Mouse (Mus musculus): ENCODE data around the gene Eif4ebp2. TPM values are rescaled to one million over a fixed set of nuclear protein-coding genes. Genes with fewer than 3 reads are reported as not detected.

Eif4ebp2 gene
- polyA plus RNA-seq, 1 experiment from 2014 or later = 83.2 TPM

DNA sequence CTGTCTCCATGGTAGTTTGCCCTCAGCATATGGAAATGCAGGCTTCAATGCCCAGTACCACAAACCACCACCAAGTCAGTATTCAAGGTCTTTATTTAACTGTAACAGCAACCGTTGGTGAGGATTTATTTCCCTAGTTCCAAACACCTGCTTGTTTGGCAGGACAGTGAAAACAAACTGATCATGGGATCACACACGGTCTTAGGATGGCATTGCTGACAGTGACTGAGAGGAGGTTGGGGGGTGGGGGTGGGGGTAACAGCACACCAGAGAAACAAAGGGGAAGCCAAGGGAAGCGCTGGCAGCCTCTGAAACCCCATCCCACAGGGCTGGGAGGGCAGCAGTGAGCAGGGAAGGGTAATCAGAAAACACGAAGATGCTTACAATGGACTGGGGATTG lies 24.0 kb downstream of the Eif4ebp2 start:
- Histone ChIP-seq H3K27me3 (no peaks in the 10 kb centered on the region), H3K4me1 (replicated peaks) (peaks cover 10% of the 10 kb centered on the region), H3K9ac (replicated peaks) (no peak overlapping the region), H3K4me2 (replicated peaks) (no peak overlapping the region), H3K27ac (no peak overlapping the region), H3K36me3 (peaks cover 33% of the 10 kb centered on the region), H3K4me3 (replicated peaks) (no peak overlapping the region), H3K9me3 (no peaks in the 10 kb centered on the region)
- ATAC-seq = no peak
- WGBS = 48% methylated on average over 4 of the region's 4 CpGs

DNA sequence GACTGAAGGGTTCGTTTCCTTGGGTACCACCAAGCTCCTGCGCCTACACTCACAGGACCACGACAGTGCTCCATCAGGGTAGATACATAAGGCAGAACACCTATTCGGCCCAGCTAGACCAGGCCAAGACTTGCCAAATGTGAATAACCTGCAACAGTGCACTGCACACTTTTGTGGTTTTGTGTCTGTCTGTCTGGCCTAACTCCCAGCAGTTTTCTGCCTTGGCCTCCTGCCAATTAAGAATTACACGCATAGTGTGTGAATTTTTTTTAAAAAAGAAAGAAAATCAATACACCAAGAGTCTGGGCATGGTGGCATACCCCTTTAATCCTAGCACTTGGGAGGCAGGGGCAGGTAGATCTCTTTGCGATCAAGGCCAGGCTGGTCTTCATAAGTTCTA lies 24.5 kb downstream of the Eif4ebp2 start:
- Histone ChIP-seq H3K4me2 (replicated peaks) (no peak overlapping the region), H3K27me3 (no peaks in the 10 kb centered on the region), H3K4me1 (replicated peaks) (peaks cover 10% of the 10 kb centered on the region), H3K36me3 (peaks cover 29% of the 10 kb centered on the region), H3K27ac (no peak overlapping the region), H3K9me3 (no peaks in the 10 kb centered on the region), H3K9ac (replicated peaks) (no peak overlapping the region), H3K4me3 (replicated peaks) (no peak overlapping the region)
- 90% methylated on average over 6 of the region's 6 CpGs for WGBS
- no peak for ATAC-seq

DNA sequence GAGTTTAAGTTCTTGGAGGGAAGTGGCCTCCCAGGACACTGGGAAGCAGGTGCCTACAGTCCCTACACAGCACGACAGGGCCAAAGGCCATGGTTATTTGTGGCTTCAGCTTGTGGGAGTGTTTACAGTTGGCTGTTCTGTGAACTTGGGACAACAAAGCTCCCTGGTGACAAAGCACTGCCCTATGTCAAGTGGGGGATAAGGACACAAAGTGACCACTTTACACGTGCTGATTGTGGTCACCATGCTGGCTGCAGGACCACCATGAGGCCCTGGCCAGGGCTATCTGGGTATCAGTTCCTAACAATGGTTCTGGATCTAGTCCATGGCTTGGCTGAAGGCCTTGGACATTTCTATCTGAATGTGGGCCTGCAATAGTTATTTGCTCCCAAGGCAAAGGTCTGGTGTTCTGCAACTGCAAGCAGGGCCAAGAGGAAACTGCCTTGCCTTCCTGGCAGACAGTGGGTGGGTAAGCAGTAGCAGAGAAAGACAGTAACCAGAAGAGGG lies 26.2 kb downstream of the Eif4ebp2 start:
- H3K27ac ChIP-seq = no peak overlapping the region
- H3K9ac ChIP-seq (replicated peaks) = no peak overlapping the region
- H3K4me3 ChIP-seq (replicated peaks) = no peak overlapping the region
- peaks cover 19% of the 10 kb centered on the region for H3K36me3 ChIP-seq
- no peaks in the 10 kb centered on the region for H3K27me3 ChIP-seq
- H3K9me3 ChIP-seq = no peaks in the 10 kb centered on the region
- peaks cover 10% of the 10 kb centered on the region for H3K4me1 ChIP-seq (replicated peaks)
- ATAC-seq = no peak
- no peak overlapping the region for H3K4me2 ChIP-seq (replicated peaks)
- 68% methylated on average over 2 of the region's 2 CpGs for WGBS

DNA sequence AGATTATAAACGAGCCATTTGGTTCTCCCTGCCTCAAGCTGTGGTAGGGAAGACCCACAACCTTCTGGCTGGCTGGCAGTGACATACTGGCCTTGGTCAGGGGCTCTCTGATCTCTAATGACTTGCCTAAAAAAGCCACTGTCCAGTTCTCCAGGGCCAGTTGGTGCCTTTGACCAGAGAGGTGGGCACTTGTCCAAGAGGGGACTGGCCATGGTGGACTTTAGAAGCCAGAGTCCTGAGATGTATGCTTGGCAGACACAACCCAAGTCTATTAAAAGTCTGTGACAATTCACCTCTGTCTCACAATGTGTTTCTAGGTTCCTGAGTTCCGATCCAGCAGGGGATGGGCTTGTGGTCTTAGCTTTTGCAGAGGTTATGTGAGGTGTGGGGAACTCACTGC lies 27.4 kb downstream of the Eif4ebp2 start:
- 84% methylated on average over 2 of the region's 2 CpGs for WGBS
- Histone ChIP-seq H3K27ac (no peak overlapping the region), H3K27me3 (peaks cover 7% of the 10 kb centered on the region)

DNA sequence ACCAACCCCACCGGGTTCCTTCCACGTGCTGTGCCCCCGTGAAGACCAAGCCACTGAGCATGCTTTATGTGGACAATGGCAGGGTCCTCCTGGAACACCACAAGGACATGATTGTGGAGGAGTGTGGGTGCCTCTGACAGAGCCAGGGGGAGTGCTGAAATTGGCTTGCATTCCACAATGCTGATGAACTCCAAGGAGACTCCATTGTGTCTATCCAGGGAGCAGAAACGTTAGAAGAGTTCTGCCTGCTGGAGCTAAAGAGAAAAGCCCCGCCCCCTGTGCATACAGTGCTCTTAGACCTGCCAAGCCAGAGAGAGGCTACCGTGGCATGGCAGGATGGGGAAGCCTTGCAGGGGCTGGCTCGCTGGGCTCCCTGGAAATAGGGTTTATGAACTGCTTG lies 28.0 kb downstream of the Eif4ebp2 start:
- Histone ChIP-seq H3K4me3 (replicated peaks) (no peak overlapping the region), H3K27ac (no peak overlapping the region), H3K36me3 (peaks cover 1% of the 10 kb centered on the region), H3K9me3 (no peaks in the 10 kb centered on the region), H3K9ac (replicated peaks) (no peak overlapping the region), H3K27me3 (peaks cover 12% of the 10 kb centered on the region), H3K4me2 (replicated peaks) (no peak overlapping the region), H3K4me1 (replicated peaks) (peaks cover 10% of the 10 kb centered on the region)
- WGBS = 28% methylated on average over 7 of the region's 7 CpGs
- peak; percentile 55 for ATAC-seq

More for the DNA sequence above, 27.4 kb downstream of the Eif4ebp2 start:
- H3K4me2 ChIP-seq (replicated peaks) = no peak overlapping the region
- peaks cover 10% of the 10 kb centered on the region for H3K4me1 ChIP-seq (replicated peaks)
- peaks cover 7% of the 10 kb centered on the region for H3K36me3 ChIP-seq
- H3K9ac ChIP-seq (replicated peaks) = no peak overlapping the region
- ATAC-seq = no peak
- no peaks in the 10 kb centered on the region for H3K9me3 ChIP-seq
- H3K4me3 ChIP-seq (replicated peaks) = no peak overlapping the region

DNA sequence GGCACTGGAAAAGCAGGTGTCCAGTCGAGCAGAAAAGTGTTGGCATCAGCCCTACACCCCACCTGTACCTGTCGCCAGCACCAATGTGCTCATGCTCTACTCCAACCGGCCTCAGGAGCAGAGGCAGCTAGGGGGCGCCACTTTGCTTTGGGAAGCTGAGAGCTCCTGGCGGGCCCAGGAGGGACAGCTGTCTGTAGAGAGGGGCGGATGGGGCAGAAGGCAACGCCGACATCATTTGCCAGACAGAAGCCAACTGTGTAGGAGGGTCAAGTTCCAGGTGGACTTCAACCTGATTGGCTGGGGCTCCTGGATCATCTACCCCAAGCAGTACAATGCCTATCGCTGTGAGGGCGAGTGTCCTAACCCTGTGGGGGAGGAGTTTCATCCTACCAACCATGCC lies 29.2 kb downstream of the Eif4ebp2 start:
- no peaks in the 10 kb centered on the region for H3K36me3 ChIP-seq
- peaks cover 10% of the 10 kb centered on the region for H3K4me1 ChIP-seq (replicated peaks)
- peaks cover 24% of the 10 kb centered on the region for H3K27me3 ChIP-seq
- H3K4me3 ChIP-seq (replicated peaks) = no peak overlapping the region
- H3K27ac ChIP-seq = no peak overlapping the region
- H3K4me2 ChIP-seq (replicated peaks) = no peak overlapping the region
- no peak for ATAC-seq
- 44% methylated on average over 10 of the region's 10 CpGs for WGBS
- H3K9me3 ChIP-seq = no peaks in the 10 kb centered on the region
- H3K9ac ChIP-seq (replicated peaks) = no peak overlapping the region

DNA sequence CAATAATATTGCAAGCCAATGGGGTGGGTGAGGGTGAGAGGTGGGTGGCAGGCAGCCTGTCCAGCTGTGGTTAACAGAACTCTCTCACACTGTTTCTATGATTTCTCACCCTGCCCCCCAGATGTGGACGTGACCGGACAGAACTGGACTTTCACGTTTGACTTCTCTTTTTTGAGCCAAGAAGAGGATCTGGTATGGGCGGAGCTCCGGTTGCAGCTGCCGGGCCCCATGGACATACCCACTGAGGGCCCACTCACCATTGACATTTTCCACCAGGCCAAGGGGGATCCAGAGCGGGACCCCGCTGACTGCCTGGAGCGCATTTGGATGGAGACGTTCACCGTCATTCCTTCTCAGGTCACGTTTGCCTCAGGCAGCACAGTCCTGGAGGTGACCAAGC lies 29.6 kb downstream of the Eif4ebp2 start:
- Histone ChIP-seq H3K9me3 (no peaks in the 10 kb centered on the region), H3K4me2 (replicated peaks) (no peak overlapping the region), H3K27ac (no peak overlapping the region), H3K36me3 (no peaks in the 10 kb centered on the region), H3K27me3 (peaks cover 29% of the 10 kb centered on the region), H3K4me1 (replicated peaks) (peaks cover 14% of the 10 kb centered on the region), H3K9ac (replicated peaks) (no peak overlapping the region), H3K4me3 (replicated peaks) (no peak overlapping the region)
- ATAC-seq = no peak
- 87% methylated on average over 12 of the region's 12 CpGs for WGBS

DNA sequence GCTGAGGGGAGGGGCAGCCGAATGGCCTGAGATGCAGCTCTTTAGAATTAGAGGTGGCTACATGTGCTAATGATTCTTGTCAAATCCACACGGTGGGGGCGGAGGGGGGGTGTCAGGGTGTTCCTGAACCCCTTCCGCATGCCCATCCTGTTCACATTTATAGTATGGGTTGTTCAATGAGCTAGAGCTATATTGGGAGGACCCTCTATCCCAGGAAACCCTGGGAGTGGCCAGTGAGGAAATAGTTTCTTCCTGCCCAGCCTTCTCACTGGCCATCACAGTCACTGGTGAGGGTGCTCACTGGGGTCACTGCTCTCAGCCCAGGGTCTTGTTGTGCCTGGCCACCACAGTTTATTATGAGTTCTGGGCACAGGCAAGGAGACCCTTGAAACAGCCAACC lies 32.5 kb downstream of the Eif4ebp2 start:
- Histone ChIP-seq H3K9me3 (no peaks in the 10 kb centered on the region), H3K4me2 (replicated peaks) (no peak overlapping the region), H3K36me3 (no peaks in the 10 kb centered on the region), H3K9ac (replicated peaks) (no peak overlapping the region), H3K4me3 (replicated peaks) (no peak overlapping the region), H3K27me3 (peaks cover 54% of the 10 kb centered on the region), H3K27ac (no peak overlapping the region), H3K4me1 (replicated peaks) (peaks cover 14% of the 10 kb centered on the region)
- no peak for ATAC-seq
- 78% methylated on average over 4 of the region's 4 CpGs for WGBS

DNA sequence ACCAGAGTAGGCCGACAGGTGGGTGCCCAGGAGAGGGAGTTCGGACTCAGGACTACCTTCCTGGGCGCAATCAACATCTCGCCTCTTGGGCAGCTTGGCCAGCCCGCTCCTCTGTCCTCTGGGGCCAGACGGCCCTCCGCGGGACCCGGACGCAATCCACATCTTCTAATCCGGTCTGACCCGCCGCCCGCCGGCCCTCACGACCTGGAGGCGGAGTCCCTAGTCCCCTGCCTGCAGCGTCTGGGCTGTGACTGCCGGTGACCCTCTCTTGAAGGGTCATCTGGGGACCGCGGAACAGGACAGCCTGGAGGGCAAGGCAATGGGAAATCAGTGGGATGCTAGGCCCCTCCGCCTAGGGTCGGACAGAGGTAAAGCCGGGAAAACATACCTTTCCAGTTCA lies 33.3 kb downstream of the Eif4ebp2 start:
- whole genome bisulfite sequencing = 3% methylated on average over 19 of the region's 24 CpGs
- no peak for ATAC-seq
- no peaks in the 10 kb centered on the region for H3K36me3 ChIP-seq
- H3K9ac ChIP-seq (replicated peaks) = no peak overlapping the region
- H3K9me3 ChIP-seq = no peaks in the 10 kb centered on the region
- H3K4me3 ChIP-seq (replicated peaks) = no peak overlapping the region
- peaks cover 55% of the 10 kb centered on the region for H3K27me3 ChIP-seq
- no peak overlapping the region for H3K4me2 ChIP-seq (replicated peaks)
- H3K4me1 ChIP-seq (replicated peaks) = peaks cover 9% of the 10 kb centered on the region
- no peak overlapping the region for H3K27ac ChIP-seq

DNA sequence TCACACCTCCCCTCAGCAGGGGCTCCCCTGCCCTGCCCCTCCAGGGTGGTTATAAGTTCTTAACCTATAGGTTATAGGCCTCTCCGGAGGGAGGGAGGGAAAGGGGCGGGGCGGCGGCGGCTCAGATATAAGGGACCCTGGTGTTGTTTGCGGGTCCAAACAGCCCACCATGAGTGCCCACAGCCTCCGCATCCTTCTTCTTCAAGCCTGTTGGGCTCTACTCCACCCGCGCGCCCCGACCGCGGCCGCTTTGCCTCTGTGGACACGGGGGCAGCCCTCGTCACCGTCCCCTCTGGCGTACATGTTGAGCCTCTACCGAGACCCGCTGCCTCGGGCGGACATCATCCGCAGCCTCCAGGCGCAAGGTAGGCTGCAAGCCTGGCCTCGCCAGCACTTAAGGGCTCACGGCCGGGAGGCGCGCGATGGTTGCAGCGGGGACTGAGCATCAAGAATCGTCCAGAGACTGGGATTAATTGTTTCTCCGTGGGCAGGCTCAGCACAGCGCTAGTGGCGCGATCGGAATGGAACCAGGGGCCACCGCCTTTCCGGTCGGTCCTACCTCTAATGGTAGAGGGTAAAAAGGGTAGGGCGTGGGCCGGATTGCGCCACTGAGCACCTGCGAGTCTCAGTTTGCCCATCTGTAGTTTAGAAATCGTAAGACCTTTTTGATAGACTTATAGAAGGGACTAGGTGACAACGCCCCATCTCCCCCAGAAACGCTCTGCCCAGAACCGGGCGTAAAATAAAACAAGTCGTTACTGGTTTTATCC lies 34.1 kb downstream of the Eif4ebp2 start:
- Histone ChIP-seq H3K27ac (no peak overlapping the region), H3K4me1 (replicated peaks) (peaks cover 11% of the 10 kb centered on the region), H3K36me3 (no peaks in the 10 kb centered on the region), H3K9me3 (no peaks in the 10 kb centered on the region), H3K4me2 (replicated peaks) (peak overlapping the region; percentile 79), H3K9ac (replicated peaks) (peak overlapping the region; percentile 59), H3K27me3 (peaks cover 55% of the 10 kb centered on the region), H3K4me3 (replicated peaks) (peak overlapping the region; percentile 47)
- WGBS = 3% methylated on average over 50 of the region's 50 CpGs
- ATAC-seq = peak; percentile 66

DNA sequence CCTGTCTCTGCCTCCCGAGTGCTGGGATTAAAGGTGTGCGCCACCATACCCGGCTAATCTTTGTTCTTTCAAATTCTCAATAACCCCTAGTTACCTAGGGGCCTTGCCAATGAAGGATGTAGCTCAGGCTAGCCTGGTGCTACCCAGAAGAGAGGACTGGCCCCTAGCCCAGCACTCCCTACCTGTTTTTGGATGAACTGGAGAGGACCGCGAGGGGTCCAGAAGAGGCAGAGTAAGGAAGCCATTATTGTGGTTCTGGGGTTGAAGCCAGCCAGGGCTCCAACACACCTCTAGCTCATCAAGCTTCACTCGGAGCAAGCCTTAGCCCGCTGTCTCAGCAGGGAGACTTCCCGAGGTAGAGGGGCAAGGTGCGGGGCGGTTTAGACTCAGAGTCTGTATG lies 34.8 kb downstream of the Eif4ebp2 start, which contains the start of gene Nodal:
Gene Nodal, plus strand, starts transcription at position 301 of the 400 bp plus-strand sequence.
- Histone ChIP-seq H3K4me3 (replicated peaks) (peak within 1 kb of the TSS; percentile 47), H3K9ac (replicated peaks) (peak within 1 kb of the TSS; percentile 59), H3K4me2 (replicated peaks) (peak within 1 kb of the TSS; percentile 79), H3K36me3 (no peaks in the 10 kb centered on the region), H3K4me1 (replicated peaks) (peaks cover 12% of the 10 kb centered on the region), H3K27me3 (peaks cover 55% of the 10 kb centered on the region), H3K9me3 (no peaks in the 10 kb centered on the region), H3K27ac (no peak within 1 kb of the TSS)
- peak; percentile 41; the same call in 1 of the 2 replicates for ATAC-seq
- WGBS = 28% methylated on average over 10 of the region's 10 CpGs

DNA sequence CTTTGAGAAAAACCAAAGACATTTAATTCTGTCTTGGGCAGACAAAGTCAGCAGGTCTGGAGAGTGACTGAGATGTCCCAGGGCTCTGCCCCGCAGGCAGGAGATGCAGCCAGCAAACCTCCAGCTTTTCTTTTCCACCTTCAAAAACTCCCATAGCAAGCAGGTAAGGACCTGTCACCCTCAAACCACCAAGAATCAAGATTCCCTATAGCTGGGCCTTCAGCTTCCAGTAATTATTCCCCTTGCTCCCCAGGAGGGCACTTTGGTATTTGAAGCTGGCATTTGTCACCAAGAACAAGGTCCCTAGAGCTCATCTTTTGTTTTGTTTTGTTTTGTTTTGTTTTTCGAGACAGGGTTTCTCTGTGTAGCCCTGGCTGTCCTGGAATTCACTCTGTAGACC lies 35.4 kb downstream of the Eif4ebp2 start:
- Histone ChIP-seq H3K4me2 (replicated peaks) (no peak overlapping the region), H3K36me3 (no peaks in the 10 kb centered on the region), H3K4me1 (replicated peaks) (peaks cover 12% of the 10 kb centered on the region), H3K9me3 (no peaks in the 10 kb centered on the region), H3K27ac (no peak overlapping the region), H3K27me3 (peaks cover 55% of the 10 kb centered on the region), H3K4me3 (replicated peaks) (no peak overlapping the region), H3K9ac (replicated peaks) (no peak overlapping the region)
- no peak for ATAC-seq
- 53% methylated on average over 2 of the region's 2 CpGs for WGBS

Data from midbrain, embryonic 13.5 days (tissue).